Mouse (Mus musculus): Measurements from ENCODE around the gene Eps8. TPM values are rescaled to one million over a fixed set of nuclear protein-coding genes. Genes with fewer than 3 reads are reported as not detected.

Eps8 gene
- polyA plus RNA-seq, 1 experiment from 2014 or later, result 27.5 TPM

GRCm38 (mm10) chr6:137658426-137659088, 3.9 kb upstream of the Eps8 start:
- WGBS, result 76% methylated on average over 12 of the region's 12 CpGs
- Histone ChIP-seq H3K9me3 (no peaks in the 10 kb centered on the region), H3K4me2 (no peak overlapping the region), H3K4me3 (no peak overlapping the region), H3K9ac (no peak overlapping the region), H3K4me1 (replicated peaks) (no peaks in the 10 kb centered on the region), H3K27me3 (no peaks in the 10 kb centered on the region), H3K36me3 (no peaks in the 10 kb centered on the region), H3K27ac (replicated peaks) (no peak overlapping the region)
- no peak for ATAC-seq (ENCODE audit: low FRiP score, low read depth)

- Histone ChIP-seq H3K9ac (no peak overlapping the region), H3K4me1 (replicated peaks) (no peaks in the 10 kb centered on the region), H3K36me3 (no peaks in the 10 kb centered on the region), H3K27me3 (no peaks in the 10 kb centered on the region), H3K4me3 (no peak overlapping the region), H3K4me2 (no peak overlapping the region), H3K9me3 (no peaks in the 10 kb centered on the region), H3K27ac (replicated peaks) (no peak overlapping the region)
- no peak for ATAC-seq (ENCODE audit: low FRiP score, low read depth)
- WGBS, result 70% methylated on average over 6 of the region's 6 CpGs
Measured at GRCm38 (mm10) chr6:137657203-137657602, 2.5 kb upstream of the Eps8 start.

GRCm38 (mm10) chr6:137649528-137649927, 5.1 kb downstream of the Eps8 start:
- 20% methylated on average over 6 of the region's 7 CpGs for WGBS
- ATAC-seq (ENCODE audit: low FRiP score, low read depth), result no peak; the same call in none of the 2 replicates
- Histone ChIP-seq H3K36me3 (no peaks in the 10 kb centered on the region), H3K4me3 (peak overlapping the region; percentile 97), H3K4me2 (peak overlapping the region; percentile 89), H3K27ac (replicated peaks) (no peak overlapping the region), H3K4me1 (replicated peaks) (peaks cover 20% of the 10 kb centered on the region), H3K9me3 (no peaks in the 10 kb centered on the region), H3K27me3 (peaks cover 7% of the 10 kb centered on the region), H3K9ac (peak overlapping the region; percentile 79)

GRCm38 (mm10) chr6:137649068-137649480, 5.6 kb downstream of the Eps8 start:
- Histone ChIP-seq H3K9ac (peak overlapping the region; percentile 79), H3K4me2 (peak overlapping the region; percentile 89), H3K4me3 (peak overlapping the region; percentile 97), H3K27me3 (peaks cover 7% of the 10 kb centered on the region), H3K27ac (replicated peaks) (no peak overlapping the region), H3K9me3 (no peaks in the 10 kb centered on the region), H3K4me1 (replicated peaks) (peaks cover 20% of the 10 kb centered on the region), H3K36me3 (no peaks in the 10 kb centered on the region)
- ATAC-seq (ENCODE audit: low FRiP score, low read depth), result peak; percentile 91
- WGBS, result under 1% methylated on average over 31 of the region's 51 CpGs

- Histone ChIP-seq H3K4me2 (peak overlapping the region; percentile 89), H3K4me1 (replicated peaks) (peaks cover 20% of the 10 kb centered on the region), H3K9ac (peak overlapping the region; percentile 79), H3K4me3 (peak overlapping the region; percentile 97), H3K27ac (replicated peaks) (no peak overlapping the region; the same call in 1 of the 2 replicates), H3K27me3 (peaks cover 7% of the 10 kb centered on the region), H3K9me3 (no peaks in the 10 kb centered on the region), H3K36me3 (no peaks in the 10 kb centered on the region)
- under 1% methylated on average over 59 of the region's 59 CpGs for WGBS
- ATAC-seq (ENCODE audit: low FRiP score, low read depth), result peak; percentile 71
Measured at GRCm38 (mm10) chr6:137648110-137649067, 6.3 kb downstream of the Eps8 start.

GRCm38 (mm10) chr6:137647646-137648045, 7.0 kb downstream of the Eps8 start:
- H3K27ac ChIP-seq (replicated peaks), result no peak overlapping the region
- 12% methylated on average over 10 of the region's 10 CpGs for WGBS
- H3K4me1 ChIP-seq (replicated peaks), result peaks cover 20% of the 10 kb centered on the region
- ATAC-seq (ENCODE audit: low FRiP score, low read depth), result no peak
- H3K4me2 ChIP-seq, result peak overlapping the region; percentile 89
- H3K27me3 ChIP-seq, result peaks cover 7% of the 10 kb centered on the region
- no peak overlapping the region for H3K9ac ChIP-seq
- no peaks in the 10 kb centered on the region for H3K36me3 ChIP-seq
- H3K9me3 ChIP-seq, result no peaks in the 10 kb centered on the region
- peak overlapping the region; percentile 97 for H3K4me3 ChIP-seq

GRCm38 (mm10) chr6:137646726-137647125, 8.0 kb downstream of the Eps8 start:
- Histone ChIP-seq H3K9ac (no peak overlapping the region), H3K4me1 (replicated peaks) (peaks cover 20% of the 10 kb centered on the region), H3K9me3 (no peaks in the 10 kb centered on the region), H3K4me2 (no peak overlapping the region), H3K4me3 (no peak overlapping the region), H3K27ac (replicated peaks) (no peak overlapping the region), H3K27me3 (peaks cover 7% of the 10 kb centered on the region), H3K36me3 (no peaks in the 10 kb centered on the region)
- WGBS, result 84% methylated on average over 2 of the region's 2 CpGs
- ATAC-seq (ENCODE audit: low FRiP score, low read depth), result no peak

GRCm38 (mm10) chr6:137644893-137645292, 9.8 kb downstream of the Eps8 start:
- H3K9ac ChIP-seq, result no peak overlapping the region
- 74% methylated on average over 5 of the region's 5 CpGs for WGBS
- no peaks in the 10 kb centered on the region for H3K9me3 ChIP-seq
- no peak overlapping the region for H3K4me3 ChIP-seq
- peaks cover 20% of the 10 kb centered on the region for H3K4me1 ChIP-seq (replicated peaks)
- no peaks in the 10 kb centered on the region for H3K36me3 ChIP-seq
- H3K27ac ChIP-seq (replicated peaks), result no peak overlapping the region
- H3K27me3 ChIP-seq, result peaks cover 7% of the 10 kb centered on the region
- no peak overlapping the region for H3K4me2 ChIP-seq
- no peak for ATAC-seq (ENCODE audit: low FRiP score, low read depth)

GRCm38 (mm10) chr6:137643814-137644213, 10.9 kb downstream of the Eps8 start:
- no peak overlapping the region for H3K9ac ChIP-seq
- no peak overlapping the region for H3K4me3 ChIP-seq
- WGBS, result 75% methylated on average over 4 of the region's 4 CpGs
- H3K4me1 ChIP-seq (replicated peaks), result peaks cover 16% of the 10 kb centered on the region
- no peak overlapping the region for H3K4me2 ChIP-seq
- no peak for ATAC-seq (ENCODE audit: low FRiP score, low read depth)
- H3K27me3 ChIP-seq, result peaks cover 7% of the 10 kb centered on the region
- H3K27ac ChIP-seq (replicated peaks), result no peak overlapping the region
- no peaks in the 10 kb centered on the region for H3K36me3 ChIP-seq
- no peaks in the 10 kb centered on the region for H3K9me3 ChIP-seq

- 81% methylated on average over 1 of the region's 1 CpGs for WGBS
- no peak overlapping the region for H3K4me3 ChIP-seq
- H3K36me3 ChIP-seq, result no peaks in the 10 kb centered on the region
- no peaks in the 10 kb centered on the region for H3K4me1 ChIP-seq (replicated peaks)
- H3K4me2 ChIP-seq, result no peak overlapping the region
- H3K27me3 ChIP-seq, result peaks cover 3% of the 10 kb centered on the region
- no peak overlapping the region for H3K9ac ChIP-seq
- no peak for ATAC-seq (ENCODE audit: low FRiP score, low read depth)
- H3K27ac ChIP-seq (replicated peaks), result no peak overlapping the region
- H3K9me3 ChIP-seq, result no peaks in the 10 kb centered on the region
Measured at GRCm38 (mm10) chr6:137641642-137642041, 13.0 kb downstream of the Eps8 start.

- Histone ChIP-seq H3K9ac (no peak overlapping the region), H3K4me1 (replicated peaks) (no peaks in the 10 kb centered on the region), H3K9me3 (no peaks in the 10 kb centered on the region), H3K4me3 (no peak overlapping the region), H3K36me3 (no peaks in the 10 kb centered on the region), H3K27ac (replicated peaks) (no peak overlapping the region), H3K4me2 (no peak overlapping the region), H3K27me3 (no peaks in the 10 kb centered on the region)
- ATAC-seq (ENCODE audit: low FRiP score, low read depth), result no peak
- WGBS, result 92% methylated on average over 11 of the region's 11 CpGs
Measured at GRCm38 (mm10) chr6:137638834-137639567, 15.7 kb downstream of the Eps8 start.

Data from hindbrain, embryonic 15.5 days (tissue).